Mouse (Mus musculus) E14TG2a.4 (cell line): ENCODE measurements around the gene Cpt2.

Source experiments
- CTCF ChIP-seq: conservative IDR thresholded peaks from 2 replicates; pipeline ENCODE4 v1.5.1; 2014; ENCODE audit warnings: low read length
- POU5F1 ChIP-seq: IDR thresholded peaks from 2 replicates; pipeline ENCODE4 v1.6.1; 2014; ENCODE audit warnings: low read length, borderline replicate concordance

- TF ChIP-seq CTCF (no peak), POU5F1 (no peak)
These were observed 19.2 kb downstream of the Cpt2 start for GRCm38 (mm10) chr4:107904252-107904651.
